Mouse (Mus musculus) midbrain, embryonic 10.5 days (tissue): ENCODE data around the gene Traf2. TPM values are rescaled to one million over a fixed set of nuclear protein-coding genes. Genes with fewer than 3 reads are reported as not detected.
A peak's percentile ranks its signal among the peaks of the same experiment; 100 is the strongest.

ENCODE experiments used
- DNase-seq: peaks from one replicate; pipeline ENCODE4 v3.0.0-alpha.2; 2017; ENCODE audit warnings: low spot score
- H3K27ac ChIP-seq: fragments of 300-500 bp; sonication (generic); replicated peaks from 2 replicates; pipeline ENCODE4 v1.5.1; 2016; ENCODE audit warnings: mild to moderate bottlenecking
- H3K27me3 ChIP-seq: fragments of 300-500 bp; sonication (generic); 2 replicates; pipeline ENCODE4 v1.6.1; 2016; ENCODE audit warnings: low read depth, mild to moderate bottlenecking; ENCODE audit not compliant: poor library complexity, severe bottlenecking
- H3K36me3 ChIP-seq: fragments of 300-500 bp; sonication (generic); 2 replicates; pipeline ENCODE4 v1.6.1; 2016; ENCODE audit warnings: mild to moderate bottlenecking, moderate library complexity
- H3K4me1 ChIP-seq: fragments of 300-500 bp; sonication (generic); 2 replicates; pipeline ENCODE4 v1.6.1; 2016
- H3K4me3 ChIP-seq: fragments of 300-500 bp; sonication (generic); 2 replicates; pipeline ENCODE4 v1.5.1; 2016; ENCODE audit warnings: mild to moderate bottlenecking, moderate library complexity
- H3K9me3 ChIP-seq: fragments of 300-500 bp; sonication (generic); replicated peaks from 2 replicates; pipeline ENCODE4 v1.6.1; 2016; ENCODE audit warnings: mild to moderate bottlenecking
- WGBS: fragments of 180-500 bp; shearing (Covaris S2); methylation state at CpG from one replicate; pipeline ENCODE4 v1.1.7; 2016; 5-methylcytosine and 5-hydroxymethylcytosine counted together
- polyA plus RNA-seq: library from polyadenylated mRNA; unstranded; fragments of >200 nt; fragmentation: Nextera tagmentation; extraction: Ambion mirVana; gene quantifications from 2 replicates; pipeline ENCODE4 v1.2.1, GENCODE M21; 2016

The Traf2 gene
- polyA plus RNA-seq, 1 experiment from 2014 or later: 41.4 TPM

DNA sequence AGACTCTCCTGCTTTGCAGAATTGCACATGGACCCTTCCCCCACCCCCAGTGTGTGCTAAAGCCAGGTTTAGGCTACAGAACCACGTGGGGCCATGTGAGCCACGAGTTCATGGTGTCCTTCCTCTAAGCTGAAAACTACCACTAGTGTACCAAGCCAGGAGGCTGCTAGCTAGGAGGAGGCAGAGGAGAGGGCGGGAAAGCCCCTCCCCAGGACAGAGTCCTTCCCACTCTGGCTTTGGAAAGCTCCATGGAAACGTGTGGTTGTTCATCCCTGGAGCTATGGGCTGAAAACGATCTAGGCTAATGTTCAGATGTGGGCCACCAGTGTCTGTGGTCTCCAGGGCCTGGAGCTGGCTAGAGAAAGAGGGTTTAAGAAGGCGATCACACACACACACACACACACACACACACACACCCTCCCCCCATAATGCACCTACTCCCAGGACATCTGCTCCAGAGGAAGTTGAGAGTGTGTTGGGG is 33.9 kb upstream of the Traf2 start:
- Histone ChIP-seq H3K9me3 (no peaks in the 10 kb centered on the region), H3K4me1 (peaks cover 65% of the 10 kb centered on the region), H3K27ac (no peak overlapping the region), H3K36me3 (peaks cover 29% of the 10 kb centered on the region), H3K27me3 (peaks cover 58% of the 10 kb centered on the region), H3K4me3 (no peak overlapping the region)
- WGBS: 53% methylated on average over 6 of the region's 6 CpGs
- DNase-seq: no peak

DNA sequence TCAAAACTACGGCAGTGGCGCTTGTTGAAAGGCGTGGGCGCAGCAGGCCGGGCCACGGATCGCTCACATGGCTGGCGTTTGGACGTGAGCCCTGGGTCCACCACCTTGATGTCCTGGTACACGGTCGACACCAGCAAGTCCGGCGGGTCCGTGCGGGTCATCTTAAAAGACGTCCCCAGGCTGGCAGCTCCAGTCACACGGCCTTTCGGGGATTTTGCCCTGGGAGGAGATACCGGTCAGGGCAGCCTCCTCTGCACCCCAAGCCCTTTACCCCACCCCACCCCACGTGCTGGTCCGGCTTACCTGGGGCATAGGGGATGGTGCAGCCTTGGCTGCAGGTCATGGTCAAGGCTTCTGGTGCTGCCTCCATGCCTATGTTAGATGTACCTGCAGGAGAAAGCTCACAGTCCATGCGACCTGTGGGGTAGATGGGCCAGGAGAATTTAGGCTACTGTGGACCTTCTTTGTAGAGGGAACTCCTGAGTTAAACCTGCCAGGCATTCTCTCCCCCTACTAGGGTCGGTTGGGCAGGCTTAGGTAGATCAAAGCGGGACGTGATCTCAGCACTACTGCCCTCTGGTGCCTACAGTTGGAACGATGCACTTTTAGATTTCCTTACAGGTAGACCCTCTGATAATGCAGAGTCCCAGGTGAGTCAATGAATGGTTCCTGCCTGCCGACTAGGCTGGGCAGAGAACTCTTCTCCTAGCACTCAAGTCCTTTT is 33.2 kb upstream of the Traf2 start:
- Histone ChIP-seq H3K27ac (no peak overlapping the region), H3K4me3 (peak overlapping the region; percentile 36), H3K36me3 (peaks cover 21% of the 10 kb centered on the region), H3K27me3 (peaks cover 62% of the 10 kb centered on the region), H3K4me1 (peaks cover 73% of the 10 kb centered on the region), H3K9me3 (no peaks in the 10 kb centered on the region)
- DNase-seq: peak; percentile 33
- WGBS: 6% methylated on average over 27 of the region's 27 CpGs

DNA sequence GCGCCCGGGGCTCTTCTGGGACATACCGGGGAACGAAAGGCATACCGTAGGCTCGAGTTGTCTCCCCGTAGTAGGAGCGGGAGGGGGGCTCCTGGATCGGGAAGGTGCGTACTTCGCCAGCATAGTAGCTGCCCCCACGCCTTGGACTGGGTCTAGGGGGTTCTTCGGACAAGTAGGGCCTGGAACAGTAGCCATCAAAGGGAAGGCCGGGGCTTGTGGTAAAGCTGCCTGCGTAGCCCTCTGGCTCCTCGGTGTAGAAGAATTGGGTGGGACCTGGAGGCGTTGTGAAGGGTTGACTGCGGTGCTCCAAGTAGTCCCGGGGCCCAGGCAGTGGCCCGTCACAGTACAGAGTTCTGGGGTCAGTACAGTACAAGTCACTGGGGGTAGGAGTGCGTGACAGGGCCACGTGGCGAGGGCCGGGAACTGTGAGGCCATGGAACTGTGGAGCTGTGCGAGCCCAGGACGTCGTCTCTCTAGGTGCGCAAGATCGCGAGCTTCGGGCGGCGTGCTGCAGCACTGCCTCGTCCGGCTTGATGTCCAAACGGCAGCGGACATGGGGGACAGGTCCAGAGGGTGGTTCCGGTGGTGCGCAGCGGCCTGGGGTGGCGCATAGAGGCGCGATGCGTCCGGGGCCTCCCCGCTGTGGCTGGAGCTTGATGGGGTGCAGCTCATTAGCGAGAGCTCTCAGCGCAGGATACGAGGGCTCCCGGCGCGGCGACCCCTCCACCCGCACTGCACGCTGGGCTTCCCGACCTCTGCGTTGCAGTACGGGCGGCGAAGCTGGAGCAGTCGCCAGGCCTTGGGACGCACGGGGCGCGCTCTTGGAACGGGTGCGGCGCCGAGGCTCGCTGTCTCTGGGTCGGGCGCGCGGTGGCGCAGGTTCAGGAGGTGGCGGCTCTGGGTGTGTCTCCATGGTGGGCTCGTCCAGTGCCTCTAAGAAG is 32.3 kb upstream of the Traf2 start:
- H3K27ac ChIP-seq: 0 out of 2 replicates have a peak overlapping the region, but pooled peaks have one; percentile 13
- 6% methylated on average over 77 of the region's 77 CpGs for WGBS
- peaks cover 13% of the 10 kb centered on the region for H3K36me3 ChIP-seq
- H3K9me3 ChIP-seq: no peaks in the 10 kb centered on the region
- peaks cover 62% of the 10 kb centered on the region for H3K27me3 ChIP-seq
- peak; percentile 42 for DNase-seq
- peak overlapping the region; percentile 47 for H3K4me3 ChIP-seq
- peaks cover 76% of the 10 kb centered on the region for H3K4me1 ChIP-seq

DNA sequence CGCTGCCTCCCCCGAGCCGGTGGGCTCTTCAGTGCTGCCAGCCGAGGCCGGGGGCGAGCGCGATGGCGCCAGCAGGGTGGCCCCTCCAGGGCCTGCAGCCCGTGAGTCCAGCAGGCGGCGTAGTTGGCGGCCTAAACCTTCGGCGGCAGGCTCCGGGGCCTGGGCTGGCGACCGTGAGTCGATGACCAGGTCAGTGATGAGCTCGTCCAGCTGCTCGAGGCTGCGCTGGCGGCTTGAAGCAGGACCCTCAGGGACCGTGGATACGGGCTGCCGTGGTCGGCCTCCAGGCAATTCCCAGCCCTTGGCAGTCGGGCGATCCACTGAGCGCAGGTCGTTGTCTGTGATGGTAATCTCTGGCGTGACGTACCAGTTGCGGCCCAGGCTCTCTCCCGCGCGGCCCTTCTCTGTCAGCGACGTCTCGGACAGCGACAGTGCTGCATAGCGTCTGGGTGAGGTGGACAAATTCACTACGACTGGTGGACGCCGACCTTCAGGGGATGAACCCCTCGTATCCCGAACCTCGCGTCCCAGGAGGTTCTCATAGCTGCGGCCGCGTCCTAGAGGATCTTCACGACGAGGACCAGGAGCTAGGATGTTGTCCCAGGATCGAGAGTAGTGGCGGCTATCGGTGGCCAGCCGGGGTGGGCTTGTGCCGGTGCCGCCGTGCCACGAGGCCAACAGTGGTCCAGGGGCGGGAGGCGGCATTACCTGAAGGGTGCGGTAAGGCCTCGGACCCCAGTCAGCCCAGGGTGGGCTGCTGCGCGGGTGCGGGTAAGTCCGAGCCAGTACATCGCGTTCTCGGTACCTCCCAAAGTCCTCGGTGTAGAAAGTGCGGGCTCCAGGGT is 31.4 kb upstream of the Traf2 start:
- peak overlapping the region; percentile 47 for H3K4me3 ChIP-seq
- peaks cover 62% of the 10 kb centered on the region for H3K27me3 ChIP-seq
- 0 out of 2 replicates have a peak overlapping the region, but pooled peaks have one; percentile 13 for H3K27ac ChIP-seq
- DNase-seq: peak; percentile 71
- WGBS: 4% methylated on average over 75 of the region's 75 CpGs
- H3K9me3 ChIP-seq: no peaks in the 10 kb centered on the region
- H3K36me3 ChIP-seq: peaks cover 8% of the 10 kb centered on the region
- H3K4me1 ChIP-seq: peaks cover 85% of the 10 kb centered on the region

DNA sequence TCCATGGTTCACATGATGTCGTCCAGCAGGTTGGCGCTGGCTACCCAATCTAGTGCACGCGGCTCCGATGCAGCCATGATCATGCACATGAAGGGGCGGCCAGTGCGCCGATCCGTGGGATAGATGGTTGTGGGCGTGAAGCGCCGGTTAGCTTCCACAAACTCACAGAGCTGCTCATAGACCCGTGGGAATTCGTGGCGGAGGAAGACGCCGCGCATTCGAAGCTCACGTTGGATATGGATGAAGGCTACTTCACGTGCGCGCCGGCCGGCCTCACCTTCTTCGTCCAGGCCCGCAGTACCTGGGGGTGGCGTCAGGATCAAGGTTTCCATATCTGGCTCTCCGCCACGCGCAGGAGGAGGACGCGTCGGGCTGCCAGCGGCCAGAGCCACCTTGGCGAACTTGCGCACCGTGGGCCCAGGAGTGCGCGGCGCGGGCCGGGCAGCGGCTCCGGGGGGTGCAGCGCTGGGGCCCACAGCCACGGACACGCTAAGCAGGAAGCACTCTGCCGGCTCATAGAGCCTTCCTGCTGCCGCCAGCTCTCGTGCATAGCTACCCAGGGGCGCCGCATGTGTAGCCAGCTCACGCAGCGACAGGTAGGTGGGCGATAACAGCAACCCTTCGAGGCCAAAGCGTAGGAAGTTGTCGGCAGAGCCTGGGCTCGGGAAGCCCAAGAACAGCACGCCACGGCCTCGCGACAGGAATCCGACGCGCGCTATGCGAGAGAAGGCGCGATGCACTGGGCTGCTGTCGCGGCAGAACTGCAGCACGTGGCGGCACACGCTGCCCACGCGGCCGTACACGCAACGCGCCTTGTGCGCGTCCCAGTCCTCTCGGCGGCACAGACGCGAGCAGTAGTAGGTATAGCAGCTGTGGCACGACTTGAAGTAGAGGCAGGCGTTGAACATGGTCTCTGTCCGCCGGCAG is 30.5 kb upstream of the Traf2 start:
- Histone ChIP-seq H3K27me3 (peaks cover 62% of the 10 kb centered on the region), H3K36me3 (peaks cover 13% of the 10 kb centered on the region), H3K27ac (peak overlapping the region; percentile 13; the same call in 1 of the 2 replicates), H3K4me3 (peak overlapping the region; percentile 47), H3K4me1 (peaks cover 84% of the 10 kb centered on the region), H3K9me3 (no peaks in the 10 kb centered on the region)
- WGBS: 15% methylated on average over 92 of the region's 92 CpGs
- DNase-seq: no peak

DNA sequence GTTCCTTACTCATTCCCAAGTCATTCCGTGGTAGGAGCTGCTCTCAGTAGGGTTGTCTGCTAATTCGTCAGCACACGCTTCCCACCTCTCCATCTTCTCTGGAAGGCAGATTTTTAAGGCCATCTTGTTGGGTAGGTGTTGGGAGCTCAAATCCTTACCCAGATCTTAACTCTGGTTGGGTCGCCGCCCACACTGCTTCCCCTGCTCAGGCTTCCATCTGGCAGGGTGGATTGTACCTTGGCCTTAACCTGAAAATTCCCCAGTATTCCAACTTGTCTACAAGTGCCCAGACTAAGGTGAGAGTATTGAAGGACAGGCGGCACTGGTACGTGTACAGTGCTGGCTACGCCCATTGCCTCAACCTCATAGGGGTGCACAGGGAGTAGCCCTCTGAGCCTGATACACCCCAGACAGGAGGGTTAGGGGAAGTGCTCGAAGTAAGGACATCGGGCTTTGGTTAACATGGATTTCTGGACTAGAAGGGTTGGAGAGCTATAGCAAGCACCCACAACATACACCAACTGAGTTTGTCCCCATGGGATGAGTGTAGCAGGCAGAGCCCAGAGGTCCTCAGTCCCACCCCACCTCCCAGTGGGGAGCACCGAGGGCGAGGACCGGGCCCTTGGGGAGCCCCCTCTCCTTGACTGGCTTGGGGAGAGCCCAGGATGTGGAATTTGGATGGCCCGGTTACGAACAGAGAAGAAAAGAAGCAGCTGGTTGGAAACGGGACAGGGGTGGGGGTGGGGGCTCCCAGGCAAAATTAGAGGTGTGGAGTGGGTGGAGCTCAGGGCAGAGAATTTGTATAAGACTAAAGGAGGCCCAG is 29.5 kb upstream of the Traf2 start:
- peaks cover 76% of the 10 kb centered on the region for H3K4me1 ChIP-seq
- 69% methylated on average over 16 of the region's 16 CpGs for WGBS
- no peaks in the 10 kb centered on the region for H3K9me3 ChIP-seq
- H3K27me3 ChIP-seq: peaks cover 60% of the 10 kb centered on the region
- H3K36me3 ChIP-seq: peaks cover 22% of the 10 kb centered on the region
- DNase-seq: no peak
- H3K4me3 ChIP-seq: peak overlapping the region; percentile 75
- H3K27ac ChIP-seq: no peak overlapping the region

DNA sequence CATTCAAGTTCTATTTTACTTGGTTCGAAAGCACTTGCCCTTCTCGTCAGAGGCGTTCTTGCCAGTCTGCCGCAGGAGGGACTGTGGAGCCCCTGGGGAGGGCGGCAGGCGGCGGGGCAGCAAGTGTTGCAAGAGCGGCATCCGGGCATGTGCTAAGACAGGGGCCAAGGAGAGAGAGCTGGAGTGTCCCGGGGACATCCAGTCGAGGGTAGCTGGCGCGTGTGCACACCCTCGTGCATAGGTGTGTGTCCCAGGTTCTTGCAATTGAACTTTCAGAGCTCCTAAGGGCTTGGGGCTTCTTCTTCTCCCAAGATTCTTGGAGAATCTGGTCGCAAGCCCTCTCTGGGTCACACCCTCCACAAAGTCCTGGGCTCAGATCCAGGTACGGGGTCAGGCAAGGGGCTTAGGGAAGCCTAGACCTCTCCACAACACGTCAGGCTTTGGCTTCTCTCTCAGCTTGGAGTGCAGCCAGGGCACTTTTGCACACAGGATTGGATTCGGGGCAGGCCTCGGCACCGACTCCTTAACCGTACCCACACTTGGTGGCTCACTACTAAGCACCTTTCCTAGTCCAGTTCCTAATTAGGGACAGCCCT is 28.8 kb upstream of the Traf2 start:
- Histone ChIP-seq H3K27me3 (peaks cover 52% of the 10 kb centered on the region), H3K36me3 (peaks cover 29% of the 10 kb centered on the region), H3K4me1 (peaks cover 70% of the 10 kb centered on the region), H3K4me3 (peak overlapping the region; percentile 75), H3K9me3 (no peaks in the 10 kb centered on the region), H3K27ac (peak overlapping the region; percentile 90)
- DNase-seq: no peak
- 15% methylated on average over 21 of the region's 21 CpGs for WGBS

DNA sequence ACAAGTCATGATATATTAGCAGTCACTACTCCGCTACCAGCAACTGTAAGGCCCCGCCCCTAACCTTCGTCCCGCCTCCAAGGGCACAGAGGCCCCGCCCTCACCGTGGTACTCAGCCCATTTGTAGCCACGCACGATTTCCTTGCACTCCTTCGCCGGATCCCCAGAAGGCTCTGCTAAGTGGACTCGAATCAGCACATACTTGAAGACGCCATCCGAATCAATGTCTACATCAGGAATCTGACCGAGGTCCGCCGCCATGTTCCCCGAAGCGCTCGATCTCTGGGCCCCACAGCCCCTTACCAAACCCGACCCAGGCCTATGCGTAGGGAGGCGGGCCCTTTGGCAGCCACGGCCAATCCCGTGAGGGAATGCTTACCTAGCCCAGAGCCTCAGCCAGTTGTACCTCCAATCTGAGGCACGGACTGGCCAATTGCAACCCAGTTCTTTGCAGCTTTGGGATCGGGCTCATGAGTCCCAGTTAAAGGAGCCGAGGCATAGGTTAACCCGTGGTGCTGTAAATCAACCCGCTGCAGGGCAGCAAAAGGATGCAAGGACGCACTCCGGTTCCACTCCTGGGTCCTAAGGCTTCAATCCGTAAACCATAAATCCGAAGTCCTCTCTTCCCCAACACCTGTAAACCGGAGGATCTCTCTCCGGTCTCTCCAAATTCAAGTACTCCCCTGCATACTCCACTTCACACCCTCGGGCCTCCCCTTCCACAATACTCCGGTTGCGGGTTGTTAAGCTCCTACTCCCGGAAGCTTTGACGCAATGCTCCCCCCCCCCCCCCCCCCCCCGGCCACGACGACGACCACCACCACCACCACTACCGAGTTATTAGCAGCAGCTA is 28.1 kb upstream of the Traf2 start, which contains the start of the genes Mamdc4 and Phpt1:
Gene Mamdc4, minus strand, starts transcription at position 267 of the 853 bp plus-strand sequence.
Gene Phpt1, minus strand, starts transcription at position 646 of the 853 bp plus-strand sequence.
- DNase-seq: peak; percentile 97
- peaks cover 65% of the 10 kb centered on the region for H3K4me1 ChIP-seq

DNA sequence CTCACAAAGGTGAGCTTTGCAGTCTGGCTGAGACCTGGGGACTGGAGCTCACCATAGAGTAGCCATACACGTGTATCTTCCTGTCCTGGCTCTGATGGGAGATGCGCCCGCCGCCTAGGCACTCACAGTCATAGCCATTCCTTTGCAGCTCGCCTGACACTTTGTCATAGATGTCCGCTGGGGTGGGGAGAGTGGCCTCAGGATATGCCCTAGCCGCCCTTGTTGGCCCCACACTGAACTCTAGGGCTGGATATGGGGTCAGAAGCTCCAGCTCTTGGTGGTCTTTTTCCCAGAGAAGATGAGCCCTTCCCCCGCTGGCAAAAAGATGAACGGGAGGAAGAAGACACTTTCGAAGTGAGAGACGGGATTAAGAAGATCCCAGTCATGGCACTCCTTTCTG is 27.4 kb upstream of the Traf2 start:
- no peak for DNase-seq
- H3K27me3 ChIP-seq: peaks cover 39% of the 10 kb centered on the region
- H3K9me3 ChIP-seq: no peaks in the 10 kb centered on the region
- H3K4me3 ChIP-seq: peak overlapping the region; percentile 75
- H3K4me1 ChIP-seq: peaks cover 58% of the 10 kb centered on the region
- 21% methylated on average over 11 of the region's 11 CpGs for WGBS
- peak overlapping the region; percentile 90 for H3K27ac ChIP-seq
- peaks cover 43% of the 10 kb centered on the region for H3K36me3 ChIP-seq

More for the DNA sequence above, 28.1 kb upstream of the Traf2 start, which contains the start of the genes Mamdc4 and Phpt1:
- peak within 1 kb of the TSS; percentile 90 for H3K27ac ChIP-seq
- WGBS: under 1% methylated on average over 45 of the region's 45 CpGs
- H3K4me3 ChIP-seq: peak within 1 kb of the TSS; percentile 75
- peaks cover 37% of the 10 kb centered on the region for H3K36me3 ChIP-seq
- H3K27me3 ChIP-seq: peaks cover 45% of the 10 kb centered on the region
- H3K9me3 ChIP-seq: no peaks in the 10 kb centered on the region

DNA sequence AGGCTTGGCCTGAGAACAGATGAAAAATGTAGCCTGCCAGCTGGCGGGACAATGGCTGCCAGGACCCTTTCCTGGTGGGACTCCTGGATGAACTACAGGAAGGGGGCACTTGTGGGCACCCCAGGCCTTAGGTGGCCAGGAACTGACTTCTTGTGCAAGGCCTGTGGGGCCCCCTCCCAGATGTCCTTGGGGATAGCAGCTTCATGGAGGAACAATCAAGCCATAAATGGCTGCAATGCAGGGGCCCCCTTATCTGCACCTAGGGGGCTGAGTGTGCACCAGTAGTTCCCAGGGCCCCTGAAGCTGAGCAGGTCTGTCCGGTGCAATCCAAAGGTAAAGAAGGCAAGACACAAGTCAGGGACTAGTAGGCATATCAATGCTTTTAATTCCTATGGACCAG is 26.3 kb upstream of the Traf2 start:
- Histone ChIP-seq H3K9me3 (no peaks in the 10 kb centered on the region), H3K27ac (no peak overlapping the region), H3K4me1 (peaks cover 48% of the 10 kb centered on the region), H3K36me3 (peaks cover 54% of the 10 kb centered on the region), H3K27me3 (peaks cover 28% of the 10 kb centered on the region), H3K4me3 (peak overlapping the region; percentile 75)
- DNase-seq: no peak
- 97% methylated on average over 2 of the region's 2 CpGs for WGBS
